Mouse (Mus musculus) embryonic facial prominence, embryonic 12.5 days (tissue): ENCODE measurements around the gene Retreg1. TPM values are rescaled to one million over a fixed set of nuclear protein-coding genes. Genes with fewer than 3 reads are reported as not detected.
A peak's percentile ranks its signal among the peaks of the same experiment; 100 is the strongest.

Experiments used
- ATAC-seq: fragments of 200-750 bp; cut with Nextera tagmentation; 2 replicates; pipeline ENCODE4 v1.8.0; 2017; ENCODE audit not compliant: insufficient number of reproducible peaks, insufficient read depth, low FRiP score, low TSS enrichment
- H3K27ac ChIP-seq: fragments of 300-500 bp; sonication (generic); 2 replicates; pipeline ENCODE4 v1.5.1; 2016; ENCODE audit warnings: mild to moderate bottlenecking
- H3K27me3 ChIP-seq: fragments of 300-500 bp; sonication (generic); 2 replicates; pipeline ENCODE4 v1.6.1; 2016; ENCODE audit warnings: mild to moderate bottlenecking, moderate library complexity
- H3K36me3 ChIP-seq: fragments of 300-500 bp; sonication (generic); 2 replicates; pipeline ENCODE4 v1.6.1; 2016; ENCODE audit warnings: mild to moderate bottlenecking
- H3K4me1 ChIP-seq: fragments of 300-500 bp; sonication (generic); 2 replicates; pipeline ENCODE4 v1.6.1; 2016
- H3K4me2 ChIP-seq: fragments of 300-500 bp; sonication (generic); replicated peaks from 2 replicates; pipeline ENCODE4 v1.6.1; 2016; ENCODE audit warnings: mild to moderate bottlenecking, moderate library complexity
- H3K4me3 ChIP-seq: fragments of 300-500 bp; sonication (generic); 2 replicates; pipeline ENCODE4 v1.5.1; 2016; ENCODE audit warnings: mild to moderate bottlenecking
- H3K9ac ChIP-seq: fragments of 300-500 bp; sonication (generic); 2 replicates; pipeline ENCODE4 v1.6.1; 2016; ENCODE audit warnings: mild to moderate bottlenecking, moderate library complexity
- H3K9me3 ChIP-seq: fragments of 300-500 bp; sonication (generic); 2 replicates; pipeline ENCODE4 v1.6.1; 2016; ENCODE audit warnings: mild to moderate bottlenecking, moderate library complexity
- WGBS: fragments of 180-500 bp; shearing (Covaris S2); methylation state at CpG from one replicate; pipeline ENCODE4 v1.1.7; 2016; 5-methylcytosine and 5-hydroxymethylcytosine counted together
- polyA plus RNA-seq: library from polyadenylated mRNA; unstranded; fragments of >200 nt; fragmentation: Nextera tagmentation; extraction: Ambion mirVana; gene quantifications from 2 replicates; pipeline ENCODE4 v1.2.1, GENCODE M21; 2016

Retreg1 gene
- polyA plus RNA-seq, 1 experiment from 2014 or later = 4.5 TPM

DNA sequence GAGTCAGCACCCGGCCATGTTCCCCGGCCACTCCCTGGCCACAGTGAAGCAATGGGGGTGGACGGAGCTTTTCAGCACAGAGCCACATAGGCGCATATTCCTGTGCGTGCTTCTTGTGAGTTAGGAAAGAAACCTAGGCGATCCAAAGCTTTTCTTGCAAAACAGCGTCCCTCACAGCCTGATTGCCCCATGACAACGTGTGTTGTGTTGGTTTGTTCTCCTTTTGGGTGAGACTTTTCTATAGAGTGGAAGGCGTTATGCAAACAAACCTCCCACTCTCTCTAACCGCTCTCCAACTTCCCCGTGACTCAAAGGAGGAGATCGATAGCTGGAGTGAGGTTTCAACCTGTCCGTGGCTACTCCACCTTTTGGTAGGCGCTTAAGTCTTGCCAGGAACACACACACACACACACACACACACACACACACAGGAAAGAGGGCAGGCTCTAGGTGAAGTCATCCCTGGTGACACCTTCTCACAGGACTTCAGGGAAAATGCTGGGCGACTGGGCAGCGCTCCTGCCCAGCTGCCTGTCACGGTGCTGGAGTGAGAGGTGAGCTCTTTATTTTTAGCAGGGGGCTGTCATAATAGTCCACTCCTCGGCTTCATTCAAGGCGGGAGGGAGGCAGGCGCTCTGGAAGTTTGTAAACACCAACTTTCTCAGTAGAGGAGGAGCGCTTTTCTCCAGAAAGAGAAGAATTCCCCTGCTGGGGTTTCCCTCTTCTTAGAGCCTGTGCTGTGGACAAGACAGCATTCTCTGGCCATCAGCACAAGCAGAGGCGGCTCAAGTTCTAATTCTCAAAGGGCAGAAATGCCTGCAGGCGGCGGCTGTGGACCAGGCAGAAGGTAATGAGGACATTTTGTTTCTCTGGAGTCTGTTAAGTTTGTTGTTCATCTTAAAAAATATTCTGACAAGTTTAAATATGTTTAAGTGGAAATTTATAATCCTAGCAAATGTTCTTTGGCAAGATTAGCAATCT lies 97.7 kb downstream of the Retreg1 start:
- H3K9ac ChIP-seq = no peak overlapping the region
- peak overlapping the region; percentile 38 for H3K4me2 ChIP-seq
- H3K27me3 ChIP-seq = no peaks in the 10 kb centered on the region
- H3K9me3 ChIP-seq = no peaks in the 10 kb centered on the region
- H3K4me1 ChIP-seq = peaks cover 7% of the 10 kb centered on the region
- 31% methylated on average over 24 of the region's 24 CpGs for WGBS
- ATAC-seq = no peak
- H3K4me3 ChIP-seq = no peak overlapping the region
- H3K36me3 ChIP-seq = no peaks in the 10 kb centered on the region
- H3K27ac ChIP-seq = no peak overlapping the region

DNA sequence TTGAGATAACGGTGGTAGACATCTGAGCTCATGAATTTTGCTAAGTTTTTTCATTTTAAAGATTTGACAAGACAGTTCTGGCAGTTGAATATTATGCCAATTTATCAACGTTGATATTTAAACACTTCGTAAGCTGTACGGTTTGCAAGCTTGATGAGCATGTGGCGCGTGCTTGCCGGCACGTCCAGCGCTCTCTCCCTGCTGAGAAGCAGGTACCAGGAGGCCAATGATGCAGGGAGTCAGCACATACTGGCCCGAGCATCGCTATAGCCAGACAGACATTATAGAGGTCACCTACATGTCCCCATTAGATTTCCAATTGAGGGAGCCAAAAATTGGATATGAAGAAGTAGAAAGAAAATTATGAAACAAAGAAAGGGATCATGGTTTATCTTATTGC lies 98.5 kb downstream of the Retreg1 start:
- Histone ChIP-seq H3K36me3 (no peaks in the 10 kb centered on the region), H3K27ac (no peak overlapping the region), H3K9ac (no peak overlapping the region), H3K4me1 (peaks cover 7% of the 10 kb centered on the region), H3K4me2 (no peak overlapping the region), H3K9me3 (no peaks in the 10 kb centered on the region), H3K27me3 (no peaks in the 10 kb centered on the region), H3K4me3 (no peak overlapping the region)
- ATAC-seq = no peak
- 80% methylated on average over 11 of the region's 11 CpGs for WGBS

DNA sequence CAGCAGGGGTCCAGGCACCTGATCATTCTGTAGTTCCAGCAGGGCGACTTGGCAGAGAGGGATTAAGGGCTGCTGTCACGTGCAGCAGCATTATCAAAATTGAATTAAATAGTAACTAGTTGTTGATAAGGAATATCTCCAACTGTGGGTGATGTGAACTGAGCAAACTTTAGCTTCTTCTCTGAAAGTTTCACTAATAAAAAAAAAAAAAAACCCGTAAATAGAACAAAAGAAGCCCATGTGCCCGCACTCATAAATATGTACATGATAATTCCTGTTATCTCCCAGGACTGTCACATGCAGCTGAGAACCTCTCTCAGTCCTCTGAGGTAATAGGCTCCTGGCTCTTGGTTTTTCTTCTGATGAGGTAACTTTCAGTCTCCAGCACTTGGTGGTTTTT lies 99.4 kb downstream of the Retreg1 start:
- no peak overlapping the region for H3K4me2 ChIP-seq
- H3K9me3 ChIP-seq = no peaks in the 10 kb centered on the region
- H3K27ac ChIP-seq = no peak overlapping the region
- peaks cover 7% of the 10 kb centered on the region for H3K4me1 ChIP-seq
- H3K36me3 ChIP-seq = no peaks in the 10 kb centered on the region
- H3K27me3 ChIP-seq = no peaks in the 10 kb centered on the region
- ATAC-seq = no peak
- no peak overlapping the region for H3K4me3 ChIP-seq
- WGBS = 68% methylated on average over 4 of the region's 4 CpGs
- no peak overlapping the region for H3K9ac ChIP-seq

DNA sequence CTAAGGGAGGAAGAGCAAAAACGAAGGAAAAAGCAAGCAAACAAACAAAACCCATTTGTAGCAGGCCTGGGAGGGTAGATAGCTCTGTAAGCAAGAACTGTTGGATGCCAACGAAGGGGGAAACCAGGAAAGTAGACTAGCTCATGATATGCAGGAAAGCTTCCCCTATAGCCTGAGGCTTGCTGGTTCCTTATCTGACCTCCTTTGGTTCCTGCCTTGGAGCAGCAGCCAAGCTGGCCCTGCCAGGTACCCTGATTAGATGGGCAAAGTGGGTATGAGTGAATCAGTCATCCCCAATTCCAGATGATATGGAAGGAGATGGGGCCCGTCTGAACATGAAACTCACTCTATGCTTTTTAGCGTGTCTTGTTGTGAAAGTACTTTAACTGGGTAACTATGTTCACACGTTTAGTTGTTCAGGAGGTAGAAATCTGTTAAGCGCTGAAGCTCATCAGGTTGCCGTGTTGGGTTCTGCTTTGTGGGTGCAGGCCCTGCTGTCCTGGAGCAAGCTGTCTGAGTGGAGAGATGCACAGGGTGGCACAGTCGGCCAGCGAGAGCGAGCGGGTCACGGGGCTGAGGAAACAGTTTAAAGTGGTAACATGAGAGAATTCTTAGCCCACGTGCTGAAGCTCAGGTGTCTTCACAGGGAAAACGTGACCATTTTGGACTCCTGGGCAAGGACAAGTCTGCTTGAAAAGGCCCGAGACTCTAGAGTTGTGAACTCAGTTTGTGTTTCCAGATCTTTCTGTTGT lies 100.6 kb downstream of the Retreg1 start:
- 86% methylated on average over 15 of the region's 15 CpGs for WGBS
- H3K4me2 ChIP-seq = no peak overlapping the region

GRCm38 (mm10) chr15:25945224-25945623 lies 102.2 kb downstream of the Retreg1 start:
- H3K9ac ChIP-seq = no peak overlapping the region
- no peak overlapping the region for H3K27ac ChIP-seq
- no peak for ATAC-seq
- peaks cover 7% of the 10 kb centered on the region for H3K4me1 ChIP-seq
- H3K36me3 ChIP-seq = no peaks in the 10 kb centered on the region
- 78% methylated on average over 8 of the region's 8 CpGs for WGBS
- H3K4me3 ChIP-seq = no peak overlapping the region
- no peaks in the 10 kb centered on the region for H3K9me3 ChIP-seq
- H3K27me3 ChIP-seq = no peaks in the 10 kb centered on the region
- no peak overlapping the region for H3K4me2 ChIP-seq

More for the DNA sequence above, 100.6 kb downstream of the Retreg1 start:
- H3K36me3 ChIP-seq = no peaks in the 10 kb centered on the region
- no peak overlapping the region for H3K27ac ChIP-seq
- no peaks in the 10 kb centered on the region for H3K9me3 ChIP-seq
- H3K27me3 ChIP-seq = no peaks in the 10 kb centered on the region
- peaks cover 7% of the 10 kb centered on the region for H3K4me1 ChIP-seq
- no peak overlapping the region for H3K9ac ChIP-seq
- no peak overlapping the region for H3K4me3 ChIP-seq
- ATAC-seq = no peak

- Histone ChIP-seq H3K4me1 (no peaks in the 10 kb centered on the region), H3K4me3 (no peak overlapping the region), H3K36me3 (no peaks in the 10 kb centered on the region), H3K9me3 (no peaks in the 10 kb centered on the region), H3K27ac (no peak overlapping the region), H3K4me2 (no peak overlapping the region), H3K9ac (no peak overlapping the region), H3K27me3 (no peaks in the 10 kb centered on the region)
- ATAC-seq = no peak
- 90% methylated on average over 7 of the region's 7 CpGs for WGBS
These were observed 103.5 kb downstream of the Retreg1 start for GRCm38 (mm10) chr15:25946482-25946881.

DNA sequence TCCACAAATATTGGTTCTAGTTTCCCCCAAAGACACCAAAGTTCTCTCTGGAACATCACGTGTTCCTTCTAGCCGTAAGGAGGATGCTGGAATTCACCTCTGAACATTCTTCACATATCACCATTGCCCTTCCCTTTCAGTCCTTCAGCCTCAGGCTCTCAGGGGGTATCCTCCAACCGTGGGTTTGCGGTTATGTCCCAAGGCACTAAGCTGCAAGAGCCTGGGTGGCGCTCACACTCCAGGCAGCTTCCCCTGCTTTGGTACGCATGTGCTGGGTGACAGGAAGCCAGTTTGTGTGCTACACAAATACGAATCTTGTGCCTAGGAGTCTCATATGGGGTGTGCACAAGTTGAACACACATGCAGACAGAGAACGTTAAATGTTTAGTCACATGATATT lies 104.4 kb downstream of the Retreg1 start:
- no peak overlapping the region for H3K4me2 ChIP-seq
- 75% methylated on average over 8 of the region's 8 CpGs for WGBS

DNA sequence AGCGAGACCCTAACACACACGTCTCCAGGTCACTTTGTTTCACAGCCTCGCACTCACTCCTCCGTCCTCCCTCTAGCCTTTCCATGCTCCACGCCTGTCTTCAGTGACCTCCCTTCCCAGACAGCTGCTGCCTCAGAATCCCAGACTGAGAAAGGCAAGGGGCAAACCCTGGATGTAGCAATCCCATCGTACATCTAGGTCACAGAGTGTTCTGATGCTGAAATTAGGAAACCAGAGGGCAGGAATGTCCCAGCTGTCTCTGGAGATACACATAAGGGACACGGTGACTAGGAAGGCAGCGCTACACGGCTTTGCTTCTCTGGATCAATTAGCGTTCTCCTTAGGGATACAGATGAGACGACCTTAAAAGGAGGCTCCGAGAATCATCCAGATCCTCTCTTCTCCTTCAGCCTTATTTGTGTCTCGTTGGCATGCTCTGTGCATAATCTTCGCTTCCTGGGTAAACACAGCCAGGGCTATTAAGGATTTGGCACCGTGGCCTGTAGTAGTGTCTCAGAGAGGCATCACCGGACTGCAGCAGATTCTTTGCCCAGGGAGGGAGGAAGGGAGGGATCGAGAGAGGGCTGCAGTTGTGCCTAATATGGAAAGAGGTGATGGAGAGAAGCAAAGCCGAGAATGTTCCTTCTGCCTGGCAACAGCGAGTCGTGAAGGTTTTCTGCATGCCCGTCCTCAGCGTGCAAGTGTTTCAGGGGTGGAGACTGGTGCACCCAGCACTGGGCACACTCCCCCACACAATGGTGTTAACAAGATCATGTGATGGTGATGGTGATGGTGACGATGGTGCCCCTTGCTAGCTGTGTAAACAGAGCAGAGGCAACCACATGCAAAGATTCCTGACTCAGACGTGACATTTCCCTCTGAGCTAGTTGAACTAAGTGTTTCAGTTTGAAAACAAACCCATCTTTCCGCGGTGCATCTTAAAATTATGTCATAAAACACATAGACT lies 105.6 kb downstream of the Retreg1 start:
- no peak for ATAC-seq
- H3K4me3 ChIP-seq = no peak overlapping the region
- H3K27ac ChIP-seq = no peak overlapping the region
- no peaks in the 10 kb centered on the region for H3K36me3 ChIP-seq
- H3K4me1 ChIP-seq = no peaks in the 10 kb centered on the region
- H3K9me3 ChIP-seq = no peaks in the 10 kb centered on the region
- WGBS = 80% methylated on average over 26 of the region's 26 CpGs
- H3K9ac ChIP-seq = no peak overlapping the region
- H3K27me3 ChIP-seq = no peaks in the 10 kb centered on the region
- H3K4me2 ChIP-seq = no peak overlapping the region

More for the DNA sequence above, 104.4 kb downstream of the Retreg1 start:
- Histone ChIP-seq H3K36me3 (no peaks in the 10 kb centered on the region), H3K9me3 (no peaks in the 10 kb centered on the region), H3K4me3 (no peak overlapping the region), H3K4me1 (no peaks in the 10 kb centered on the region), H3K27ac (no peak overlapping the region), H3K27me3 (no peaks in the 10 kb centered on the region), H3K9ac (no peak overlapping the region)
- no peak for ATAC-seq

DNA sequence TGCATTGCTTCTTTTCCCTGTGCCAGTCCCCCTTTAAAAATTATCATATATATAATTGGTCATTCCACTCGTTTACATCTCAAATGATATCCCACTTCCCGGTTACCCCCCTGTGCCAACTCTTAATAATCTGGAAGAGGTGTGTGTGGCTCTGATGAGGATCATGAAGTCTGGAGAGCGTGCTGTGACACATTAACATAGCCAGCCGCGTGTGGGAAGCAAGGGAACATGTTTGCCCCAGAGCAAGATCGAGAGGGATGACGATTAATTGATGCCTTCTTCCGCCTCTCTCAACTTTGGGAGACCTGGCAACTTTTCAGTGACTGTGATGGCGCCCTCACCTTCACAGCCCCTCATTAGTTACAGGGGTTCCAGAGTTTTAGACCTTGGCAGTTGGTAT lies 106.7 kb downstream of the Retreg1 start:
- WGBS = 85% methylated on average over 9 of the region's 9 CpGs
- H3K4me2 ChIP-seq = no peak overlapping the region
- no peaks in the 10 kb centered on the region for H3K27me3 ChIP-seq
- no peak overlapping the region for H3K27ac ChIP-seq
- no peaks in the 10 kb centered on the region for H3K9me3 ChIP-seq
- no peak overlapping the region for H3K9ac ChIP-seq
- H3K36me3 ChIP-seq = no peaks in the 10 kb centered on the region
- no peak for ATAC-seq
- no peak overlapping the region for H3K4me3 ChIP-seq
- H3K4me1 ChIP-seq = no peaks in the 10 kb centered on the region

GRCm38 (mm10) chr15:25950584-25950983 lies 107.6 kb downstream of the Retreg1 start:
- Histone ChIP-seq H3K27me3 (no peaks in the 10 kb centered on the region), H3K27ac (no peak overlapping the region), H3K4me1 (no peaks in the 10 kb centered on the region), H3K4me2 (no peak overlapping the region), H3K9ac (no peak overlapping the region), H3K36me3 (no peaks in the 10 kb centered on the region), H3K9me3 (no peaks in the 10 kb centered on the region), H3K4me3 (no peak overlapping the region)
- 85% methylated on average over 5 of the region's 5 CpGs for WGBS
- ATAC-seq = no peak

DNA sequence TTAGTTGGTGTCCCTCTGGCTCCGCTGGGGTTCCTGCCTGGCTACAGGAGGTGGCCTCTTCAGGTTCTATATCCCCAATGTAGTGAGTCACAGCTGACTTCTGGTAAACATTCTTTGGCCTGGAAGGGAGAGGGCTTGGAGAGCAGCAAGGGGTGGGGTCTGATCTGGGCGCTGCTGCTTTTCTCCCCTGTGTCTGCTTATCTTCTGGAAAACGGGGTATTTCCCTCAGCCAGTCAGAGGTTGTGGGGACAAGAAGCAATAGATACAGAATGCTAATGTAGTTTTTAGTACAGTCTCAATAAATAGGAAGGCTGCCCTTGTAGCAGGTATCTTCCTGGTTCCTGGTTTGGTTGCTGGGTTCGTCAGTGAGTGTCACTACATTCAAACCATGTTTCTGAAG lies 108.1 kb downstream of the Retreg1 start:
- Histone ChIP-seq H3K4me3 (no peak overlapping the region), H3K9ac (no peak overlapping the region), H3K27me3 (no peaks in the 10 kb centered on the region), H3K27ac (no peak overlapping the region), H3K4me1 (no peaks in the 10 kb centered on the region), H3K9me3 (no peaks in the 10 kb centered on the region), H3K36me3 (no peaks in the 10 kb centered on the region), H3K4me2 (no peak overlapping the region)
- ATAC-seq = no peak
- 86% methylated on average over 4 of the region's 4 CpGs for WGBS
